Mouse (Mus musculus): ENCODE measurements around the gene Olfr578. TPM values are rescaled to one million over a fixed set of nuclear protein-coding genes. Genes with fewer than 3 reads are reported as not detected.

Gene Olfr578
- polyA plus RNA-seq, 1 experiment, result not detected

- no peaks in the 10 kb centered on the region for H3K36me3 ChIP-seq (ENCODE audit: control insufficient read depth)
- no peak for TF ChIP-seq GATA1 (IDR thresholded peaks at IDR 0.05; ENCODE audit: low read length)
Measured at GRCm38 (mm10) chr7:102943417-102943816, 45.7 kb downstream of the Olfr578 start.

DNA sequence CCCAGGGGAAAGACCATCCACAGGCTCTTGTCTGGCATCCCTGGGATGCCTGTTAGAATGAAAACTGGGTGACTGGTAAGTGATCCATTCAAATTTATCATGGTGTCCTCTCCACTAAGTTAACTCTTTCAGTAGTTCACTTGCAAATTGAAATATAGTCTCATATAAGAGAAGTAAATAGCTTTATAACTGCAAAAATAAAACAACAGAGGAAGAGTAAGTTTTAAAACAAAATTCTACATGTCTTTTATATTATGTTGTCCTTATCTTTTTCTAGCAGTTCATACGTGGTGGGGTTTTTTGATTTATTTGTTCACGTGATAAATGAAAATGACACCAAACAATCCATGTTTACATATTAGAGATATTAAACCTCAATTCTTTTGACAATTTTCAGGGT, 46.6 kb downstream of the Olfr578 start, which contains the start of gene Olfr573-ps1:
Gene Olfr573-ps1, minus strand, starts transcription at position 101 of the 400 bp plus-strand sequence.
- H3K4me3 ChIP-seq (replicated peaks), result no peak within 1 kb of the TSS
- no peaks in the 10 kb centered on the region for H3K4me1 ChIP-seq (ENCODE audit: control insufficient read depth)
- H3K9me3 ChIP-seq (ENCODE audit: control insufficient read depth, low read length), result no peaks in the 10 kb centered on the region
- H3K36me3 ChIP-seq (ENCODE audit: control insufficient read depth), result no peaks in the 10 kb centered on the region
- H3K27me3 ChIP-seq (ENCODE audit: control insufficient read depth), result no peaks in the 10 kb centered on the region
- TF ChIP-seq TAL1 (IDR thresholded peaks at IDR 0.05; ENCODE audit: low read length), result no peak
- TF ChIP-seq GATA1 (IDR thresholded peaks at IDR 0.05; ENCODE audit: low read length), result no peak

More at GRCm38 (mm10) chr7:102943417-102943816, 45.7 kb downstream of the Olfr578 start:
- Histone ChIP-seq H3K9me3 (ENCODE audit: control insufficient read depth, low read length) (no peaks in the 10 kb centered on the region), H3K4me1 (ENCODE audit: control insufficient read depth) (no peaks in the 10 kb centered on the region), H3K4me3 (replicated peaks) (no peak overlapping the region), H3K27me3 (ENCODE audit: control insufficient read depth) (no peaks in the 10 kb centered on the region)

Other genes with a start within 250 kb of the Olfr578 start
- gene Olfr560, start 230.0 kb downstream of the Olfr578 start, polyA plus RNA-seq (2012), result not detected in 2 replicates
- gene Olfr78, start 229.9 kb downstream of the Olfr578 start, polyA plus RNA-seq (2012), result 0.04 TPM in 1 of 2 replicates, not detected in the other
- not detected in 2 replicates for gene Olfr561, start 218.1 kb downstream of the Olfr578 start, polyA plus RNA-seq (2012)
- gene Olfr564, start 185.8 kb downstream of the Olfr578 start, polyA plus RNA-seq (2012), result not detected in 2 replicates
- gene Olfr566, start 130.6 kb downstream of the Olfr578 start, polyA plus RNA-seq (2012), result not detected in 2 replicates
- not detected in 2 replicates for gene Olfr568, start 112.2 kb downstream of the Olfr578 start, polyA plus RNA-seq (2012)
- not detected in 2 replicates for gene Olfr569, start 98.4 kb downstream of the Olfr578 start, polyA plus RNA-seq (2012)
- not detected in 2 replicates for gene Olfr570, start 94.7 kb downstream of the Olfr578 start, polyA plus RNA-seq (2012)
- gene Olfr571, start 71.8 kb downstream of the Olfr578 start, polyA plus RNA-seq (2012), result not detected in 2 replicates
- gene Olfr572, start 64.9 kb downstream of the Olfr578 start, polyA plus RNA-seq (2012), result not detected in 2 replicates
- gene Olfr573-ps1, start 46.7 kb downstream of the Olfr578 start, polyA plus RNA-seq (2012), result not detected in 2 replicates
- not detected in 2 replicates for gene Olfr574, start 40.9 kb downstream of the Olfr578 start, polyA plus RNA-seq (2012)
- gene Olfr575, start 30.5 kb downstream of the Olfr578 start, polyA plus RNA-seq (2012), result not detected in 2 replicates
- not detected in 2 replicates for gene Olfr576, start 26.7 kb downstream of the Olfr578 start, polyA plus RNA-seq (2012)
- not detected in 2 replicates for gene Olfr577, start 13.4 kb downstream of the Olfr578 start, polyA plus RNA-seq (2012)
- gene Olfr582, start 48.7 kb upstream of the Olfr578 start, polyA plus RNA-seq (2012), result 0.03 TPM in 1 of 2 replicates, not detected in the other
- gene Olfr583, start 62.0 kb upstream of the Olfr578 start, polyA plus RNA-seq (2012), result not detected in 2 replicates
- not detected in 2 replicates for gene Olfr584, start 92.6 kb upstream of the Olfr578 start, polyA plus RNA-seq (2012)
- not detected in 2 replicates for gene Olfr585, start 108.4 kb upstream of the Olfr578 start, polyA plus RNA-seq (2012)
- 0.01 TPM in 1 of 2 replicates, not detected in the other for gene Olfr586, start 136.3 kb upstream of the Olfr578 start, polyA plus RNA-seq (2012)
- gene Olfr588-ps1, start 151.6 kb upstream of the Olfr578 start, polyA plus RNA-seq (2012), result not detected in 2 replicates
- gene Olfr589, start 167.0 kb upstream of the Olfr578 start, polyA plus RNA-seq (2012), result not detected in 2 replicates
- not detected in 2 replicates for gene Olfr591, start 189.0 kb upstream of the Olfr578 start, polyA plus RNA-seq (2012)
- not detected in 2 replicates for gene Olfr592, start 195.5 kb upstream of the Olfr578 start, polyA plus RNA-seq (2012)
- not detected in 2 replicates for gene Olfr593, start 222.5 kb upstream of the Olfr578 start, polyA plus RNA-seq (2012)
- 0.02 TPM in 1 of 2 replicates, not detected in the other for gene Olfr594, start 227.7 kb upstream of the Olfr578 start, polyA plus RNA-seq (2012)